Mouse (Mus musculus) limb, embryonic 11.5 days (tissue): ENCODE measurements around the gene Atf1. TPM values are rescaled to one million over a fixed set of nuclear protein-coding genes. Genes with fewer than 3 reads are reported as not detected.

Experiments used
- ATAC-seq: fragments of 200-750 bp; cut with Nextera tagmentation; 2 replicates; pipeline ENCODE4 v1.8.0; 2017; ENCODE audit warnings: low read depth; ENCODE audit not compliant: insufficient number of reproducible peaks, low FRiP score, low TSS enrichment
- DNase-seq: peaks from one replicate; pipeline ENCODE4 v3.0.0-alpha.2; 2015; ENCODE audit warnings: low spot score
- H3K27ac ChIP-seq: fragments of 300-500 bp; sonication (generic); replicated peaks from 2 replicates; pipeline ENCODE4 v1.5.1; 2014; ENCODE audit warnings: low read depth, mild to moderate bottlenecking, low read length
- H3K27me3 ChIP-seq: fragments of 300-500 bp; sonication (generic); 2 replicates; pipeline ENCODE4 v1.6.1; 2014; ENCODE audit warnings: mild to moderate bottlenecking, low read length, mixed read lengths; ENCODE audit not compliant: control insufficient read depth, insufficient read depth
- H3K36me3 ChIP-seq: fragments of 300-500 bp; sonication (generic); 2 replicates; pipeline ENCODE4 v1.6.1; 2014; ENCODE audit warnings: mild to moderate bottlenecking, low read length, moderate library complexity, mixed read lengths; ENCODE audit not compliant: control insufficient read depth, insufficient read depth
- H3K4me1 ChIP-seq: fragments of 300-500 bp; sonication (generic); 2 replicates; pipeline ENCODE4 v1.6.1; 2014; ENCODE audit warnings: low read length, mixed read lengths; ENCODE audit not compliant: control insufficient read depth, insufficient read depth
- H3K4me2 ChIP-seq: fragments of 300-500 bp; sonication (generic); 2 replicates; pipeline ENCODE4 v1.6.1; 2014; ENCODE audit warnings: low read depth, mild to moderate bottlenecking, moderate library complexity; ENCODE audit not compliant: severe bottlenecking
- H3K4me3 ChIP-seq: fragments of 300-500 bp; sonication (generic); 2 replicates; pipeline ENCODE4 v1.5.1; 2014; ENCODE audit warnings: low read depth, low read length
- H3K9ac ChIP-seq: fragments of 300-500 bp; sonication (generic); 2 replicates; pipeline ENCODE4 v1.6.1; 2014; ENCODE audit warnings: mild to moderate bottlenecking, low read length
- H3K9me3 ChIP-seq: fragments of 300-500 bp; sonication (generic); 2 replicates; pipeline ENCODE4 v1.6.1; 2016; ENCODE audit warnings: low read length; ENCODE audit not compliant: control insufficient read depth
- WGBS: fragments of 180-500 bp; shearing (Covaris S2); extraction: QIAGEN DNeasy Blood & Tissue Kit; methylation state at CpG from one replicate; pipeline ENCODE4 v1.1.7; 2014; 5-methylcytosine and 5-hydroxymethylcytosine counted together
- polyA plus RNA-seq: library from polyadenylated mRNA; unstranded; fragments of >200 nt; fragmentation: Nextera tagmentation; extraction: Ambion mirVana; gene quantifications from 2 replicates; pipeline ENCODE4 v1.2.1, GENCODE M21; 2014

Gene Atf1
- polyA plus RNA-seq, 1 experiment from 2014 or later: 44.5 TPM

DNA sequence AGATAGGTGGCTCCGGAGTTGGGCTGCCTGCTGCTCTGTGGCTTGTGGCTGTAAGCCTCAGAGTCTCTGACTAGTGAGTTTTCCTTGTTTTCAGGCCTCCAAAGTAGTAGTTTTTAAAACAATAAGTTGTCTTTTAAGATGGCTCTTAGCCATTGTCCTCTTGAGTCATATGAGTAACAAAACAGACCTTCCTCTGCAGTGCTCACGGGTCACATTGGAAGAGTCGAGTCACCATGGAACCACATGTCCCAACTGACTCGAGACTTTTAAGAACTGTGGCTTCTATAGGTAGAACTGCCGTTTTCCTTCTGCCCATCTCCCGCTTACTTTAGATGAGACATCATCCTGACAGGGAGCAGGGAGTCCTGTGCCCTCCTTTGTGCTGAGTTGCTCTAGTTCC, 9.3 kb downstream of the Atf1 start:
- peaks cover 26% of the 10 kb centered on the region for H3K36me3 ChIP-seq
- H3K4me3 ChIP-seq: no peak overlapping the region
- H3K4me1 ChIP-seq: no peaks in the 10 kb centered on the region
- no peak overlapping the region for H3K9ac ChIP-seq
- no peak overlapping the region for H3K4me2 ChIP-seq
- no peak overlapping the region for H3K27ac ChIP-seq
- no peaks in the 10 kb centered on the region for H3K27me3 ChIP-seq
- 93% methylated on average over 6 of the region's 6 CpGs for WGBS
- no peak for ATAC-seq
- no peaks in the 10 kb centered on the region for H3K9me3 ChIP-seq
- DNase-seq: no peak

DNA sequence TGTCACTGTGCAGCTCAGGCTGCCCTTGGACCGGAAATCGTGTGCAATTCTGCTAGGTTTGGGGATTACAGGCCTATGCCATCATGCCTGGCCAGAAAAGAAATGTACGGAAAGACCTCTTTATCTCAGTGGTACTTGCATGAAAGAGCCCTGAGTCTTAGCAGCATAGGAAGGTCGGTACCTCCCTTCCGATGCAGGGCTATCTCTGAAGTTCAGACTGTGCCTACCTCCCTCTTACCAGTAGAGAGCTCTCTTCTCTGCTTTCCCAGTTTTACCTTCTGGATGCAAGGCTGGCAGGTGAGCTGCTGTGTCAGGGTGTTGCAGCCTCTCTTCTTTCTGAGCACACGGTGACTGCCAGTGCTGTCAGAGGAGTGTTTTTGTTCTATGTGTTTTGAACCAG, 14.2 kb downstream of the Atf1 start:
- Histone ChIP-seq H3K4me2 (no peak overlapping the region), H3K27me3 (no peaks in the 10 kb centered on the region), H3K27ac (no peak overlapping the region), H3K9ac (no peak overlapping the region), H3K9me3 (no peaks in the 10 kb centered on the region), H3K4me1 (no peaks in the 10 kb centered on the region), H3K4me3 (no peak overlapping the region), H3K36me3 (peaks cover 19% of the 10 kb centered on the region)
- no peak for ATAC-seq
- 91% methylated on average over 6 of the region's 6 CpGs for WGBS
- no peak for DNase-seq

DNA sequence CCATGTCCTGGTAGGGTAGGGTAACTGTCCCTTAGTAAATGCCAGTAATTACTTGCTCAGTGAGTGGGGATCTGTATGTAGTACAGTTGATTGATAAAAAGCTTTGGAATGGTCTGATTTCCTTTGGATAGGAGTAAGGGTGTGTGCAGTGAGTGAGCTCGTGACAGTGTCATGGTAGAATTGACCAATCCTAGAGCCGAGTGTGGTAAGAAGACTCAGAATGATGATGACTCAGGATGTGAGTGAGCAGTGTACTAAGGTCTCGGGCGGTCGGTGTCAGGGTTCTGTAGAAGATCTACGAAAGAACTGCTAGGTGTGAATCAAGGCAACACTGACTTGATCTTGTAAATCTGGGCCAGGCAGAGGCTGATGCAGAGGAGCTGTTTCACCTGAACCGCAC, 18.3 kb downstream of the Atf1 start:
- Histone ChIP-seq H3K4me1 (no peaks in the 10 kb centered on the region), H3K9ac (no peak overlapping the region), H3K27ac (no peak overlapping the region), H3K4me3 (no peak overlapping the region), H3K36me3 (peaks cover 22% of the 10 kb centered on the region), H3K4me2 (no peak overlapping the region), H3K9me3 (no peaks in the 10 kb centered on the region), H3K27me3 (no peaks in the 10 kb centered on the region)
- 96% methylated on average over 7 of the region's 7 CpGs for WGBS
- DNase-seq: no peak
- no peak for ATAC-seq

DNA sequence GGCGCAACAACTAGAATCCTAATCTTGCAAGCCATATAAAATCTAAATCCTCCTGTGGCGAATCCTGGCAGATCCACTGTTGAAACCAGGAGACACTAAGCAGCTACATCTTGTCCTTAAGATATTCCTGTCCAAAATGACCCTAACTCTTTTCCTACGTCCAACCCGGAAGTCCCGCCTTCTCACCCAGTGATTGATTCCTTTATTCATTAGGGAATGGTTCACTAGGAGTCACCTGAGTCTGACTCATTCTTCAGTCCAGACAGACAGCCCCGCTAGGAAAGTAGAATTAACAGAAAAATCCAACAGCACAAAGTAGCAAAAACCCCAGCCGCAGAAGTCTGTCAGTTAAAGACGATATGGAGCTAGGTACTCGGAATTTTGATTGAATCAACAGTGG, 19.7 kb downstream of the Atf1 start:
- no peaks in the 10 kb centered on the region for H3K9me3 ChIP-seq
- ATAC-seq (no peak), DNase-seq (no peak)
- H3K4me2 ChIP-seq: no peak overlapping the region
- H3K36me3 ChIP-seq: peaks cover 25% of the 10 kb centered on the region
- no peak overlapping the region for H3K9ac ChIP-seq
- H3K27me3 ChIP-seq: no peaks in the 10 kb centered on the region
- H3K4me3 ChIP-seq: no peak overlapping the region
- WGBS: 96% methylated on average over 9 of the region's 9 CpGs
- no peak overlapping the region for H3K27ac ChIP-seq
- no peaks in the 10 kb centered on the region for H3K4me1 ChIP-seq

DNA sequence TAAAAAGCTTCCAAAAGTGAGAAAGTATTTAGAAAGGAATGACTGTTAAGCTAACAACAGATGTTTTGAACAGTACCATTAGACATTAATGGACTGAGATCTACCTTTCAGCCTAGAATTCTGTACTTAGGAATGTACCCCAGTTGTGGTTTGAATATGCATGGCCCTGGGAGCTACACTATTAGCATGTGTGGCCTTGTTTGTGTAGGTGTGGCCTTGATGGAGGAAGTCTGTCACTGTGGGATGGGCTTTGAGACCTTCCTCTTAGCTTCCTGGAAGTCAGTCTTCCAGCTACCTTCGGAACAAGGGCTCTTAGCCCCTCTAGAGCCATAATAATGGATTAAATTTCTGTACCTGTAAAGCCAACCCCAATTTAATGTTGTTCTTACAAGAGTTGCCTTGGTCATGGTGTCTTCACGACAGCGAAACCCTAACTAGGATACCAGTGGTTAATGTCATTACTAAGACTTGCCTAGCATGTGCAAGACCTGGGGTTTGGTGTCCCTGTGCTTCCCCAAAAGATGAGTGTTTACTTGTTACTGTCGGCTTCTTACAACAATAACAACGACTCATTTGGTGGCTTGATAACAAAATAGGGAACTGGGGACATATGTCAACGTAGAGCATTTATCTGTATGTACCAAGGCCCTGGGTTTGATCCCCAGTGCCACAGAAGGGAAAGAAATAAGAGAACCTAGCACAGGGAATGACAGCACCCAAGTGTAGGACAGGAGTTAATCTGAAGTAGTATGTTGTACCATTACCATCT, 21.2 kb downstream of the Atf1 start:
- Histone ChIP-seq H3K27ac (no peak overlapping the region), H3K9ac (no peak overlapping the region), H3K4me3 (no peak overlapping the region), H3K36me3 (peaks cover 26% of the 10 kb centered on the region), H3K27me3 (no peaks in the 10 kb centered on the region), H3K4me1 (no peaks in the 10 kb centered on the region), H3K9me3 (no peaks in the 10 kb centered on the region), H3K4me2 (no peak overlapping the region)
- ATAC-seq (no peak), DNase-seq (no peak)
- WGBS: 95% methylated on average over 6 of the region's 6 CpGs

- Histone ChIP-seq H3K27ac (no peak overlapping the region), H3K9me3 (no peaks in the 10 kb centered on the region), H3K4me3 (no peak overlapping the region), H3K4me1 (no peaks in the 10 kb centered on the region), H3K4me2 (no peak overlapping the region), H3K9ac (no peak overlapping the region), H3K36me3 (peaks cover 26% of the 10 kb centered on the region), H3K27me3 (no peaks in the 10 kb centered on the region)
- 93% methylated on average over 6 of the region's 6 CpGs for WGBS
- ATAC-seq (no peak), DNase-seq (no peak)
Measured at GRCm38 (mm10) chr15:100251153-100251780, 23.6 kb downstream of the Atf1 start.

GRCm38 (mm10) chr15:100256386-100256785, 28.8 kb downstream of the Atf1 start:
- no peaks in the 10 kb centered on the region for H3K9me3 ChIP-seq
- H3K4me2 ChIP-seq: no peak overlapping the region
- no peak for ATAC-seq
- H3K4me1 ChIP-seq: no peaks in the 10 kb centered on the region
- 91% methylated on average over 6 of the region's 6 CpGs for WGBS
- no peak overlapping the region for H3K27ac ChIP-seq
- DNase-seq: no peak
- no peaks in the 10 kb centered on the region for H3K27me3 ChIP-seq
- no peak overlapping the region for H3K9ac ChIP-seq
- peaks cover 24% of the 10 kb centered on the region for H3K36me3 ChIP-seq
- no peak overlapping the region for H3K4me3 ChIP-seq

DNA sequence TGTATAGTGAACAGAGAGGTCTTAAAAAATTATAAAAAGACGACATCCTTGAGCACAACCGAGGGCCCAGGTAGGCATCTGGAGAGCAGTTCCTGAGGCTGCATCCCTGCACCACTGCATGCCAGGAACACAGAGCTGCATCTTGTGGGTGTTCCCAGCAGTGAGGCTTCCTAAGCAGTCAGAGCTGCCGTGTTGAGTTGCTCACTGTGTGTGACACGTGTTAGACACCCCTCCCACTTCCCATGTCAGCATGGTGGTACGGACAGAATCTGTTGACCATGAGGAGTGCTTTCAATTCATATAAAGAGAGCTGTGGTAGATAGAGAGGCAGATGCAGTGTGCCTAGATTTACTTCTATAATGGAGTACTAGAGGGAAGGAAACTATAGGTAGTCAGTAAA, 29.7 kb downstream of the Atf1 start:
- DNase-seq (no peak), ATAC-seq (no peak)
- Histone ChIP-seq H3K27ac (no peak overlapping the region), H3K4me1 (no peaks in the 10 kb centered on the region), H3K9me3 (no peaks in the 10 kb centered on the region), H3K27me3 (no peaks in the 10 kb centered on the region), H3K9ac (no peak overlapping the region), H3K4me2 (no peak overlapping the region), H3K4me3 (no peak overlapping the region), H3K36me3 (peaks cover 19% of the 10 kb centered on the region)
- WGBS: 88% methylated on average over 5 of the region's 5 CpGs
